Mouse (Mus musculus) embryonic fibroblast, embryonic 13.5 days (primary cell): ENCODE data around the gene Hsf2bp. TPM values are rescaled to one million over a fixed set of nuclear protein-coding genes. Genes with fewer than 3 reads are reported as not detected.

Experiments used
- H3K27ac ChIP-seq: 2 replicates; pipeline ENCODE4 v1.5.1; 2012; ENCODE audit warnings: low read length, control low read depth, inconsistent platforms; ENCODE audit not compliant: insufficient read depth
- H3K4me1 ChIP-seq: 2 replicates; pipeline ENCODE4 v1.6.1; 2011; ENCODE audit warnings: low read length; ENCODE audit not compliant: control insufficient read depth, insufficient read depth
- H3K4me3 ChIP-seq: 2 replicates; pipeline ENCODE4 v1.5.1; 2011; ENCODE audit warnings: mild to moderate bottlenecking, control low read depth, low read length; ENCODE audit not compliant: insufficient read depth
- CTCF ChIP-seq: IDR thresholded peaks from 2 replicates; pipeline ENCODE4 v1.5.1; 2011; ENCODE audit warnings: mild to moderate bottlenecking, control low read depth, low read length, moderate library complexity, borderline replicate concordance; ENCODE audit not compliant: insufficient read depth
- POLR2A ChIP-seq: IDR thresholded peaks from 2 replicates; pipeline ENCODE4 v1.6.1; 2011; ENCODE audit warnings: low read depth, mild to moderate bottlenecking, control low read depth, low read length, moderate library complexity
- polyA plus RNA-seq: library from polyadenylated mRNA; stranded (reverse); fragments of >200 nt; gene quantifications from 2 replicates; pipeline ENCODE4 v1.2.4, GENCODE M21; 2011; ENCODE audit warnings: low read depth; ENCODE audit not compliant: missing spikeins, insufficient read length

Hsf2bp gene
- polyA plus RNA-seq, 1 experiment = not detected

DNA sequence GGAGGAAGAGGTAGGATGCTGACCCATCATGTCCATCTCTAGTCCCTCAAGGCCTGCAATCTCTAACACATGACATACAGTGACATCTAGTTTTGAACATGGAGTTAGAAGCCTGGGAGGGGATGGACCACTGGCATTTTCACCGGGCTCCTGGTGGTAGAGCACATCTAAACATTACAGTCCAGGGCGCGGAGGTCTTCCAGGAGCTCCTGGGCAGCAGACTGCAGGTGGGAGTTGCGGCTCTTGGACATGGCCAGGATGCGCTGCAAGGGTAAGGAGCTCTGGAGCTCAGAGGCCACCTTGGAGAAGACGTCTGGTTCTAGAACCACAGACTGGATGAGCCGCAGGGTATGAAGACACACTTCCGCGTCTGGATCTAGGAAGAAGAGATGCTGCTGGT is 89.7 kb downstream of the Hsf2bp start:
- Histone ChIP-seq H3K27ac (no peak overlapping the region), H3K4me1 (peaks cover 12% of the 10 kb centered on the region)
- TF ChIP-seq CTCF (no peak), POLR2A (no peak)

DNA sequence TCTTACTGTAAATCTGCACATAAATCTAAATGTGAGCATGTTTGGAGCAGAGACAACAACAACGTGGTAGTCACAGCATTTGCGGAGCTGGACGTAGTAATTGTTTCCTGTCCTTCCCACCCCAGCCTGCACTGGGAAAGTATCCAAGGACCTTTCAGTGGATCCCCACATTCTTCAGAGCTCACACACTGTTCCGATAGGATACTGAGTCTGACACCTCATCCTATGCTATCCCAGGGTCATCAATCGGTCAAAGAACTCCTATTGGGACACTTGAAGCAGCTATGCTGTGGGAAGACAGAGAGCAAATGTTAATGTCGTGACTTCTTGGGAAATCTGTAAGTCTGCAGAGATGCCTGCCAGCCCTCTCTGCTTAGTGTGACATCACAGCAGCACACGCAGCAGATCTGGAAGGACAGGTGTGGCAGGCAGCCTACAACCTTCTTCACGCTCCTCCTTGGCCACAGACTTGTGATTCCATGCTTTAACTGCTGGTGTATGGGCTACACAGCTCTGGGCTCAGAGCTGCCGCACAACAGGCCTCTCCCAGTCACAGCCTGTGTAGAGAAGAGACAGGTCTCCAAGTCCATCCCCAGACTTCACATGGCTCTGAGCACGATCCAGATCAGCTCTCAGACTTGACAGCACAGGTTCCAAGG is 92.1 kb downstream of the Hsf2bp start:
- H3K4me1 ChIP-seq = peaks cover 9% of the 10 kb centered on the region
- H3K27ac ChIP-seq = peak overlapping the region; percentile 74; the same call in 1 of the 2 replicates
- no peak overlapping the region for H3K4me3 ChIP-seq
- TF ChIP-seq CTCF = no peak
- TF ChIP-seq POLR2A = no peak

More for the DNA sequence above, 89.7 kb downstream of the Hsf2bp start:
- no peak overlapping the region for H3K4me3 ChIP-seq

DNA sequence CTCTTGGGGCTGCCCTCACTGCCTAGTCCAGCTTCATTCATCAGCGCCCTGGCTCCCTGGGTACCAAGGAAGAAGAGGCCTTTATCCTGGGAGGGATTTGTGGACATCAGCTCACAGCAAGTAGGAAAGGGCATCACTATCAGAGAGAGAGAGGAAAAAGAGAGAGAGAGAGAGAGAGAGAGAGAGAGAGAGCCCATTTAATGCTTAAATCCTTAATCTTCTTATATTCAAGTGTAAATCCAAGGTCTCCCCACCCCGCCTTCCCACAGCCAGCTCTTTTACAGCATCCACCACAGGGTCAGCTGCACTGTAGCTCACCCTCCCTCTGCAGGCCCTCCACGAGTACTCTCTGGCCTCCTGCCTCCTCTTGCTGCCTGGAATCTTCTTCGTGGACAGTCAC is 94.5 kb downstream of the Hsf2bp start:
- TF ChIP-seq POLR2A = no peak
- TF ChIP-seq CTCF = no peak
- Histone ChIP-seq H3K4me1 (peaks cover 9% of the 10 kb centered on the region), H3K27ac (no peak overlapping the region), H3K4me3 (no peak overlapping the region)

DNA sequence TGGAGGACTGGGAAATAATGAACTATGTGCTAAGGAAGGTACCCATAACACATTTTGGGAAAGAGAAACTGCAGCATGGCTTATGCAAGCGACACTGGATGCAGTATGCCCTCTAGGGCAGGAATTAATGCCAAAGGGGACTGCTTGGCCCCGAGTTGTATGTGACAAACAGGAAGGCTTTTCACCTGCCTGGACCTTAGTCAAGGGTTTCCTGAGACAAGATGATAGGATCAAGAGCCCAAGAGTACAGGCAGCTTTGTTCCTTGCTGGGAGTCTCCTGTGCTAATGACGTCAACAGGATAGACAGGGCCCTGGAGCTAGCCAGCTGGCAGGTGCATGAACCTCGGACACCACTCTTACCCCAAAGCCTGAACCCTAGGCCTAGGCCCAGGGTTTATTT is 95.5 kb downstream of the Hsf2bp start:
- H3K27ac ChIP-seq = no peak overlapping the region
- peaks cover 9% of the 10 kb centered on the region for H3K4me1 ChIP-seq
- no peak overlapping the region for H3K4me3 ChIP-seq
- TF ChIP-seq CTCF (no peak), POLR2A (no peak)

DNA sequence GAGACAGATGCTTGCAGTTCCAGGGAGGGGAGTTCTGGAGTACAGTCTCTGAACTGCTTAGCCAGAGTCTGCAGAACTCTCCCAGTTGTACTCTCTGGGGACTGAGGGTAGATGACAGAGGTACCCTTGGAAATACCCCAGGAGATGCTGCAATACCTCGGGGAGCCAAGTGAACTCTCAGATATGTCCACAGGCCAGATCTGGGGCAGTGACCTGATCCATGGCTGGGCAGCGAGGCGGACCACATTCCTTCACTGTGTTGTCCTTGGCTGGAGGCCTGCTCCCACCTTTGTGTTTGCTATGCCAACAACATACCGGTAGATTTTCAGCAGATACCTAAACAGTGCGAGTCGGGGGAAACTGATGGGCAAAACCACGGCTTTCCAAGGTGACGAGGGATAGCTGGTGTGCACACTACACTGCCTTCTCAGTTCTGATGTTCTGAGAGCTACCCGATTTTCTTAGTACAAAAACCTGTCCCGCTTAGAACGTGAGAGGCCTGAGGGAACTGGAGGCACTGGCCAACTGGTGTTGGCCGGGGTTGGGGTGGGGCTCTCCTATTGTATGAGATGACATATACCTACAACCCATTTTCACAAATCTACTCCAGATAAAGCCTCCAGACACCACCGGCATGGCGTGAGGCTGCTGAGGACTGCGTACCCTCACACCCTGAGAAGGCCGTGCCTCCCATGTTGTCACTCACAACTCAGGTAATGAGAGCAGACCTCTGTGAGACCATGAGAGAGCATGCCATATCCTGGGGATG is 96.7 kb downstream of the Hsf2bp start:
- H3K27ac ChIP-seq = no peak overlapping the region
- no peak for TF ChIP-seq POLR2A
- TF ChIP-seq CTCF = no peak
- no peak overlapping the region for H3K4me3 ChIP-seq
- peaks cover 9% of the 10 kb centered on the region for H3K4me1 ChIP-seq

DNA sequence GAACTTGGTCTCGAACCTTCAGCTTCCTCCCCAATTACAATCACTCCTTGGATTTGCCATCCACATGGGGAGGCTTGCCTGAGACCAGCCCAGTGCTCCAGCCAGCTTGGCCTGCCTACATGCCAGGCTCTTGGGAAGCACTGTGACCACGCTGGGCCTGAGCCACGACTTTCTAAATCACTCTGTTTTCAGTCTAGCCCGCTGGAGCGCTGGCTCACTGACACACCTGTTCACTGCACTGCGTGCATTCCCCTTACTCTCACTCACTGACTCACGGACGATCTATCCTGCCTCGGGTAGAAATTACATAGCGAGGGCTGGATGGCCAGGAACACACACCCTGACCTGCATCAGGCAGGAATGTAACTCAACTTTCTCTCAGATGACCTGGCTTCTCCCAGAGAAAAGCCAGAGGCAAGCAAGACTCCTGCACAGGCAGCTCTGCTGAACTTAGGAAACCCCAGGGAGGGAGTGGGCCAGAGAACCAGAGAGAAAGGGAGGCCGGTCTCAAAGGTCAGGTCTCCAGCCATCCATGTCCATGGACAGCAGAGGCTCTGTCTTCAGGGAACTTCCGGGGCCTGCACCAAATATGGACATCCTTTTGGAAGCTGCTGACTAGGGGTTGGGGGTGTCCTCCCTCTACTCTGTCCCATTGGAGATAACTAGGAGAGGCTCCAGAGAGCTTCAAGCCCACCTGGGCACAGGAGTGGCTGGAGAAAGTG is 97.4 kb downstream of the Hsf2bp start:
- Histone ChIP-seq H3K4me1 (0 out of 2 replicates have a peak, but pooled peaks cover 3% of the 10 kb centered on the region), H3K27ac (no peak overlapping the region), H3K4me3 (no peak overlapping the region)
- TF ChIP-seq POLR2A (no peak), CTCF (no peak)

DNA sequence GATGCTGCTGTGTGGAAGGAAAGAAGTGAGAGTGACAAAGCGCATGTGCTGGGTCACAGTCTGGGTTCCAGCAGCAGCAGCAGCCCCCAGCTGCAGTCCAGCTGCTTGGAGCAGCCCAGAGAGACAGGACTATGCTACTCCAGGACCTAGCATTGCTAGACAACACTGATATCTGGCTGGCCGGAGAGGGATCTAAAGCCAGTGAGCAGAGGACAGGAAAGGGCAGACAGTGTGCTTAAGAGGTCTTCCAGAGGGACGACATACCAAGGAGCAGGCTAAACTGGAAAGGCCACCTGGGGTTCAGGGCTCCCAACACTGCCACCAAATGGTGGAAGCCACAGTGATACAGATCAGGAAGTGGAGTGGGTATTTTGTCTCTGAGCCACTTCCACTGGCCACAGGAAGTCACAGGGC is 99.0 kb downstream of the Hsf2bp start:
- H3K4me3 ChIP-seq = no peak overlapping the region
- no peak for TF ChIP-seq CTCF
- TF ChIP-seq POLR2A = no peak
- H3K27ac ChIP-seq = no peak overlapping the region

DNA sequence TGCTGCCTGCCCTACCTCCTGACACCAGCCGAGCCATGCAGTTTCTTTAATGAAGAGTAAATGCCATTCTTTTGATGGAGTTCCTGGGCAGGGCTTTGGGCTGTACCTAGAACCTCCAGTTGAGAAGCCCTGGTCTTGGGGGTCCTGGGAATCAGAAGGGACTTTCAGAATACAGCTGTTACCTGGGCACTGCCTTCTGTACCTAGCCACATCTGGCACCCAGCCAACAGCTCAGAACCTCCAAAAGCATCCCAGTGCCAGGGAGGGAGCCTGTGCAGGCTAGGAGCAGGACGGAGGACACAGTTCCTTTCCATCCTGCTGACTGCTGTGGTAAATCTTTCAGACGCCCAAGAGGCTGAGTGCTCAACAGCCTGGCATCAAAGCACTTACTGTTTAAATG is 100.3 kb downstream of the Hsf2bp start:
- no peak overlapping the region for H3K27ac ChIP-seq
- TF ChIP-seq POLR2A = no peak
- no peak for TF ChIP-seq CTCF
- no peak overlapping the region for H3K4me3 ChIP-seq
- no peaks in the 10 kb centered on the region for H3K4me1 ChIP-seq

More for the DNA sequence above, 99.0 kb downstream of the Hsf2bp start:
- H3K4me1 ChIP-seq = no peaks in the 10 kb centered on the region

DNA sequence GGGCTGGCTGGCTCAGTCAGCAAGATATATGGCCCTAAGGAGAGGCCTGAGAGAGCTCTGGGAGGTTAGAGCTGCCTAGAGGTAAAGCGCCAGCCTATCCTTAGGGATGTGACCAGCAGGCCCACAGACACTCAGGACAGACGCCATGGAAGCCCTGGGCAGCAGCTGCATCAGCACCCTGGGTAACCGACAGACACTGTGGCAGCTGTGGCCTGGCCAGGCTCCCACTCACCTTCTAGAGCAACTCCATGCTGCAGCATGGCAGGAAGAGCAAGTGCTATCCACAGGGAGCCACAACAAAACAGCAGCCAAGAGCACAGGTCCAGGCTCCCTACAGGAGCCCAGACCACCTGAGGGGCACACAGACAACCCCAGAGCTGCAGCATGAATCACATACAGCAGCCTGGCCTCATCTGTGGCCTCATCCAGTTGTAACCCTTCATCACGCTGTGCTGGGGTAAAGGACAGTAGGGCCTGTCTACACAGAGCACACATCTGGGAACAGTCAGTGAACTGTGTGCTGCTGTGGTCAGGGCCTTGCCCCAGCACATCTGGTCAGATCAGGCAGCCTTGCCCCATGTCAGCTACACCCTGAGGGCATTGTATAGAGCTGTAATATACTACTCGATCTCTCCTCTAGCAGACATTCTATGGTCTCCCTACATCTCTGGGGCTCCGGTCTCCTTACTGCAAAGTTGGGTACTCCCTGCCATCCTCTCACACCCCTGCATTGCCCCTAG is 100.9 kb downstream of the Hsf2bp start:
- H3K4me3 ChIP-seq = no peak overlapping the region
- H3K27ac ChIP-seq = no peak overlapping the region
- no peak for TF ChIP-seq CTCF
- TF ChIP-seq POLR2A = no peak
- no peaks in the 10 kb centered on the region for H3K4me1 ChIP-seq
